Mouse (Mus musculus) adrenal gland, postnatal 36 days (tissue): ENCODE results near the gene Id2. TPM values are rescaled to one million over a fixed set of nuclear protein-coding genes. Genes with fewer than 3 reads are reported as not detected.
A peak's percentile ranks its signal among the peaks of the same experiment; 100 is the strongest.

Source experiments
- DNase-seq, 2 experiments: peaks; one replicate each; pipeline ENCODE4 v3.0.0; 2021; ENCODE audit warnings: mixed read lengths in 1 of 2
- long read RNA-seq, 2 experiments: library from polyadenylated mRNA; stranded (forward); transcript quantifications; one replicate each; pipeline ENCODE4 v2.0.0; 2021; ENCODE audit warnings: borderline sequencing depth in 2 of 2
- total RNA-seq, 2 experiments: library from RNA; stranded (reverse); gene quantifications; 2 replicates each; pipeline ENCODE4 v1.2.3; 2021

The Id2 gene
- total RNA-seq: 100 to 1,000 TPM; 247 to 491 TPM
- long read RNA-seq, experiment 1, transcript Id2-201 (3 exons, 1,270 nt): major isoform, 700 of 798 reads
- long read RNA-seq, experiment 1, transcript Id2-203 (1 exons, 958 nt): minor isoform, 20 of 798 reads
- long read RNA-seq, experiment 1, partial matches to known transcripts: 76 of 798 reads
- long read RNA-seq, experiment 1, other reads (novel, unspliced or antisense): 1 of 798 reads
- long read RNA-seq, experiment 2, transcript Id2-201 (3 exons, 1,270 nt): major isoform, 130 of 143 reads
- long read RNA-seq, experiment 2, partial matches to known transcripts: 10 of 143 reads
- long read RNA-seq, experiment 2, other reads (novel, unspliced or antisense): 0 of 143 reads

GRCm38 (mm10) chr12:25097052-25097209, at the start of gene Id2:
Gene Id2 (minus strand): TSS chr12:25097140.
- DNase-seq: no peak

DNA sequence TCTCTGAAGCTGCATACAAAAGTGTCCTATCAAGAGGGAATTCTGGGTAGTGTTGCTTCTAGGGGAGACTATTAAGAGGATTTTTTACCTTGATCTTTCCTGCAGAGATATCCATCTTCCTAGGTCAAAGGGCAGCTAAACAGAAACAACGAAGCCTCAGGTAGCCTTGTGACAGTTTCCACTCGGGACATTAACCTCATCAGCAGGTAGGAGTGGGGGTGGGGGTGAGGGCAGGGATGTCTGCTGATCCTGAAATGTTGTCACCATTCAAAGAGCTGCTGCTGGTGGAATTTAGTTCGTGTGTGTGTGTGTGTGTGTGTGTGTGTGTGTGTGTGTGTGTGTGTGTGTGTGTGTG, 48.4 kb upstream of the Id2 start:
- DNase-seq: no peak

GRCm38 (mm10) chr12:25144591-25145343, 47.8 kb upstream of the Id2 start:
- no peak for DNase-seq

DNA sequence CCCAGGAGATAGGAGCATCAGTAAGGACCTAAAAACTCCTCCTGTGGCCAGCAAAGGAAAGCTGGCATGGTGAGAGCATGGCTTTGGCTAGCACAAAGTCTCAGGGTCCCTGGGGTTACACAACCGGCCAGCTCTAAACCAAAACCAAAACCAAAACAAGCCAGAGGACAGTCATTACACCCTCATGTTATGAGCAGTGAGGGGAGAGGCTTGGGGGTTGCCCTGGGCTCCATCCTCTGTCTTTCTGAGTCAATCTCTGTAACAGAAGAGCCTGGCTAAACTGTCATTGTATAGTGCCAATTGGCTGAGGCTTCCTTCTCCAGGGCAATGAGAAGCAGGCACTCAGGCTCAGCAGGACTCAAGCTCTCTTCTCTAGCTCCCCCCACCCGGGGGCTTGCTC, 46.6 kb upstream of the Id2 start:
- DNase-seq: no peak

- DNase-seq: no peak
Measured at GRCm38 (mm10) chr12:25142251-25142650, 45.3 kb upstream of the Id2 start.

- peak; percentile 63 to 64 for DNase-seq
Measured at GRCm38 (mm10) chr12:25141311-25141710, 44.4 kb upstream of the Id2 start.

DNA sequence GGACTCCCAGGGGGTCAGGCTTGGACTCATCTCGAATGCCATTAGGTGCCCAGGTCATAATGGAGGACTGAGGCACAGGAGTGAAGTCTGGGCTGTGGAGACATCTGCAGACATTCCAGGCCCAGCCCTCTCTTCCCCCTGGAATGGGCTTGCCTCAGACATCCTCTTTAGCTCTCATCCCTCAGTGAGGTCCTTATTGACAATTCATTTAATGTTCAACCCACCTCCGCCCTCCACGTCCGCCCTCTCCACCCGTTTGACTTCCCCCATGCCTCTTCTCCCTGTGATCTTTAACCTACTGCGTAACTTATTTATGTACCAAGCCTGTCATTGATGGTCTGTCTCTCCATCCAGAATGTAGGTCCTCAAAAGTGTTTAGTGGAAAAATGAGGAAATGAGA, 43.2 kb upstream of the Id2 start:
- DNase-seq: no peak

- DNase-seq: peak in 1 of 2 experiments; percentile 47
Measured at GRCm38 (mm10) chr12:25138616-25139015, 41.7 kb upstream of the Id2 start.

DNA sequence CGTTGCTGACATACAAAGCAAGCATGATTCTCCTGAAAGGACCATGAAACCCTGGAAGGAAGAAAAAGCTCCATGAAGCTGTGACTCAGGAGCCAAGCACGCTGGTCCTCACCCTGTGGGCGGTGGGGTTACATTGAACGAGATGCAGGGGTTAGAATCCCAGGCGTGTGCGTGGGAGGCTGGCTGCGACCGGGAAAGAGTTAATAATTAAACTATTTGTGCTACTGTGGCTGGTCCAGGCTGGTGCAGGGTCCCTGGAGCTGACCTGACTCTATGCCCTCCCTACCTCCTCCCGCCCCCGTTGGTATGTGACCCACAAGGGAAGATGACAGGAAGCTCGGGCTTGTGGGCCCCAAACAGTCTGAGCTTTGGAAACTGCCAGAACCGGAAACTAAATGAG, 35.1 kb upstream of the Id2 start:
- DNase-seq: no peak

DNA sequence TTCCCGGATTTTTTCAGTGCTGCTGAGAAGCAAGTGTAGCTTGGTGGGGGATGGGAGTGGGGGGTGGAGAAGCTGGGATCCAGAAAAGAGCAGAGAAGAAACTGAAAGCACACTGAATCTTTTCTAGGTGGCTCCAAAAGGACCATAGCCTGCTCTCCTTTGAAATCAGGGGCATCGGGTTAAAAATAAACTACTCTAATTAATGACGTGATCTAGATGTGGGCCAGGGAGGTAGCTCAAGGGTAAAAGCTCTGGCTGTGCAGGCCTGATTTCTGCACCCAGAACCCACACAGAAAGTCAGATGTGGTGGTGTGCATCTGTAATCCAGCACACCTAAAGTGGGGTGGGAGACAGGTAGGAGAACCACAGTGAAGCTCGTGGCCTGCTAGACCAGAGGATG, 30.7 kb upstream of the Id2 start:
- DNase-seq: no peak

- no peak for DNase-seq
Measured at GRCm38 (mm10) chr12:25126228-25126627, 29.3 kb upstream of the Id2 start.

DNA sequence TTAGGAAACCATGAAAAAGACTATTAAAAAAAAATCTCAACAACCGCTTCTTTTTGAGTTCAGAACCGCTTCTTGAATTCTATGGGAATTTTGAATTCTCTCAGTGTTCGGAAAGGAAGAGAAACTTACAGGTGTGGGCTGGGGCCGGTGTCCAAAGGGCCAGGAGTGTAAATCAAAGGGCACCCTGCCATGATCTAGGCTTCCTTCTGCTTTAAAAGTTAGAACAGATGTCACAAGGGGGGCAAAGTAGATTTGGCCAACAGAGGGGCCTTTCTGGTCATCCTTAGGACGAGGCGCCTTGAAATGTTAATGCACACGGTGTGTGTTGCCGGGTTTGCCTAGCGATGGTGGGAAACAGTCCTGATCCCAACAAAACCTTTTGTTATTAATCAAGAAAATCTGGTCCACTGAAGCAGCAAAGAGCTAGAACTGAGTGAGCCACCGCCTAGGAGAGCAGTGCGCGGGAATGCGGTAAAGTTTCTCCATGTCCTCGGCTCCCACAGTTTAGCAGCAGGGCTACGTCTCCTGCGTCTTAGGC, 28.4 kb upstream of the Id2 start:
- no peak for DNase-seq

DNA sequence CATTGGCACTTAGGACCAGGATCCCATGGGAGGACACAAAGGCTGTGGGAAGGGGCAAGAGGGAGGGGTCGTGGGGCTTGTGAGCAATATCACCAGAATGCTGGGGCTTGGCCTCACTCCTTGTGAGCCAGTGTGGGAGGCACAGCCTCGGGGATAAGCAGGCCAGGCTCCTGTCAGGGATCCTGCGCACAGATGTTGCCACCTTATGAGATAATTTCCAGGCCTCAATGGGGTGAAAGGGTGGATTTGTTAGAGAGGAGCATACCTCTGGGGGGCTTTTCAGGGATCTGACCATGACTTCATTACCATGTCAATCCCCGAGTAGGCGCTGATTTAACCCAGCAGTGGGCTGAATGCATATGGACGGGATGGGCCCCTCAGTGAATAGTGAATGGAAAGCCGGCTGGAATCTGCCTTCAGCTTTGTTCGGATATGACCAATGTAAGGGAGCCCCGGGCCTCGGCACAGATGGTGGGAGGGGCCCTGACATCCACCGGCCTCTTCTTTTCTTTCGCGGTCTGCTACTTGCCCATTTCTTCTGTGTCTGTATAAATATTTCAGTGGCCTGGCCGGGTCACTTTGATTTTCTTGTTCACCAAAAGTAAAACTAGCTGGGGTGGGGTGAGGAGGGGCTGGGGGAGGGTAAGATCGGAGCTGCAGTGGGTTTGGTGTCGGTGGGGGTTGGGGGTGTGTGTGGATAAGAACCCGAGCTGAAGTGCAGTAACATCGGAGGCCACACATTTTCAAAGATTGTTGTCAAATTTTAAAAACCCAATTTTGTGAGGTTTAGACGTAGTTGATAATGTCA, 27.7 kb upstream of the Id2 start:
- no peak for DNase-seq

DNA sequence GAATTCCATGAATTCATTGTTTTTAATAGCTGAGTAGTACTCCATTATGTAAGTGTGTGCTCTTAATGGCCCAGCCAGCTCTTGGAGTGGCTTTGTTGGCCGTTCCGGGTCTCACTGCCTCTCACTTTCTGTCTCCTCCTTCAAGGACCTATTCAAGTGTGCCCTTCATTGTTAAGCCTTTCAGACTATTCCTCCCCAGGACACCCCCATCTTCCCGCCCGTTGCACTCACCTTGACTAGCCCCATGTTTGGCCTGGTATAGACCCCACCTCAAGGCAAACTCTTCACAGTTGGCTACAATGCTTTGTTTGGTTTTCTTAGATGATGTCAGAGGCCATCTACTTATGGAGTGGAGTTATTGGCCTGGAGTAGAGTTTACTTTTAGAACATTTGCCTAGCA, 23.8 kb upstream of the Id2 start:
- DNase-seq: no peak

DNA sequence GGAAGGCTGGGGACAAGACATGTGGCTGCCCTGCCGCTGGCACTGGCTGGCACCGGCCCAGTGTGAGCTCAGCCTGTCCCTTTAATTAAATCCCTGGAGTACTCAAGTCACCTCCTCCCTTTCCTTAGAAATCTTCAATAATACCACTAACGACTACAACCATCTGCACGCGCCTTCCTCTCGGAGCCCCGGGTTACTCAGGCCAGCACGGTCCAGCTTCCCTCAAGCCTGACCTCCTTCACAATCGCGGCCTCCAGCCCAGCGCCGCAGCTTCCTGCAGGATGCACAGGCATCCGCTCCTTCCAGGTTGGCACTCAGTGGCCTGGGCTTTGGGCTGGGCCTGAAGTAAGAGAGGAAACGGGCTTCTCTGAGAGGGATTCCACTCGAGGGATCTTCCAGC, 22.3 kb upstream of the Id2 start:
- DNase-seq: peak; percentile 68 to 74

- peak; percentile 24 to 33 for DNase-seq
Measured at GRCm38 (mm10) chr12:25117856-25118511, 21.0 kb upstream of the Id2 start.

- DNase-seq: no peak
Measured at GRCm38 (mm10) chr12:25116126-25116525, 19.2 kb upstream of the Id2 start.

DNA sequence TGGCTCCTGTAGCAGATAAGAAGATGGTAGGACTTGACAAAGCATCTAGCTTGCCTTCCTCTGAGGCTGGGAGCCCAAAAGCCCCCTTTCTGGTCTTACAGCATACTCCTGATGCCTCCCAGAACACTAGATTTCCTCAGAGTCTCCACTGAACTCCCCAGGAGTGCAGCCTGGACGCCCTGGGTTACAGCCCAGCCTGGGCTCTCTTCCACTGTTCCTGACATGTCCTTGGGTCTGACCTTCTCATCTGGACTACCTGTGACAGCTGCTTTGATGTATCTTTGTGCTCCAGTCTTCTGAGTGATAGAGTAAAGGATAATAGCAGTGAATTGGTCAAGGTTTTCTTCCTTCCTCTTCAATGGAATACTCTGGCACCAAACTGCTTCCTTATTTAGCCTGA, 17.5 kb upstream of the Id2 start:
- DNase-seq: peak; percentile 46 to 51

DNA sequence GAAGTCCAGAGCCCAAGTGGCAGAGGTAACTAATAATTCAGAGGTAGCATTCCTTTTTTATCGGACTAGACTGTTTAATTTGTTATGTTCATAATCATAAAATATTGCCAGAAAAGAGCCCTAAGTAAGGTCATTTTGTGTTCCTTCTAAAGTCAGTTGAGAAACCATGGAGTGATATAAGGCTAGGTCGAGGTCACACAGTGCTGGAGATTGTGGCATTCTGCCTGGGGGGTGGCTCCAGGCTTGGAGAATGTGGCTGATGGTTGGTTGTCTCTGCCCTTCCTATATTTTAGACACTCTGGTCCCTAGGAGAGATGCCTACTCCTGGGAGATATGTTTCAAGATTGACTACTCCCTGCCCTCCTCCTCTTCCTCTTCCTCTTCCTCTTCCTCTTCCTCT, 16.4 kb upstream of the Id2 start:
- peak; percentile 74 to 75 for DNase-seq

GRCm38 (mm10) chr12:25112806-25113205, 15.9 kb upstream of the Id2 start:
- peak; percentile 54 to 56 for DNase-seq

DNA sequence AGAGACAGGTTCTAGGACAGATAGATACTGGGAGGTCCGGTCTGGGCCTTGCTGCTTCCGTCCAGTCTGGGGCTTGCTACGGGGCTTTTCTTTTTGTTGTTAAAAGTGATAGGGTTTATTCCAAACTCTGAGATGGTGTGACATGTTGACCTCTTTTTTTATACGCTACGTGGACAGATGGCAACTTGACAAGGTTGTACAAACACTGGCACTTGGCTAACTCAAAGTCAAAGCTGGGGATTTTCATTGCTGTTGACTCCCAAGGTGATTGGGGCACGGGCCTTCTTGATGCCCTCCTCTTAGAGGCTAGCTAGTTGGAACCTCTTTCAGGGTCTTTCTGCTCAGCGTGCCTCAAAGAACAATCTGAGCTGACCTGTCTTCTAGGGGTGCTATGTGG, 13.7 kb upstream of the Id2 start:
- peak; percentile 24 to 45 for DNase-seq

DNA sequence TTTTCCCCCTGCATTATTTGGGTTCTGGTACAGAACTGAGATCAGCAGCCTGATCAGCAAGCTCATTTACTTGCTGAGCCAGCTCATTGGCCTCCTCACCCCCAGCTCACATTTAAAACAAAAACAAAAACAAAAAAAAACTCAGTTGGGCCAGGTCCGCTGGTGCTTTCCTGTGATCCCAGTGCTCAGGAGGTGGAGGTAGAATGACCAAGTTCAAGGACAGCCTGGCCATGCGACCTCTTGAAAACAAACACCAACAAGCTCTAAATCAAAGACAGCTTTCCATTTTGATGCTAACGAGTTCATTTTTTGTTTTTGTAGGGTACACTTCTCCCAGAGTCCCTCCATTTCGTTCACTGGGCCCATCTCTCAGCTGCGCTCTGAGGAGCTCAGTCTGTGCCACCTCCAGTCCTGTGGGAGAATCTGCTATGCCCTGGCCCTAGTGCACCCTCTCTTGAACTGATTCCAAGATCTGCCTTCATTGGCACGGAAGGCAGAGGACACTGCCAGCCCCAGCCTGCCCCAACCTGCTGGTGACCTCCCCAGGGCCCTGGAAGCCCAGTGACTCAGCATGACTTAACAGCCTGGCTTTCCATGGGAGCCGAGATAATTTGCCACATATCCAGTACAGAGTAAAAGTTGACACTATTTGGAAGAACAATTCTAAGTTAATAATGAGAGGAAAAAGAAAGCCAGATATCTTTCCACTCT, 13.2 kb upstream of the Id2 start:
- peak; percentile 86 to 90 for DNase-seq
